Mouse (Mus musculus) forebrain, embryonic 15.5 days (tissue): ENCODE measurements around the gene Litaf. TPM values are rescaled to one million over a fixed set of nuclear protein-coding genes. Genes with fewer than 3 reads are reported as not detected.
"Not testable (repeated sequence)": the region's sequence is repeated elsewhere in the genome, so short reads cannot be mapped to it uniquely, and the experiment has no call there.

Source experiments
- ATAC-seq: fragments of 200-750 bp; cut with Nextera tagmentation; replicated peaks from 2 replicates; pipeline ENCODE4 v1.8.0; 2017; ENCODE audit warnings: mild to moderate bottlenecking, moderate TSS enrichment, moderate library complexity
- H3K27ac ChIP-seq: fragments of 300-500 bp; sonication (generic); replicated peaks from 2 replicates; pipeline ENCODE4 v1.5.1; 2015; ENCODE audit warnings: mild to moderate bottlenecking, inconsistent platforms
- H3K27me3 ChIP-seq: fragments of 300-500 bp; sonication (generic); 2 replicates; pipeline ENCODE4 v1.6.1; 2015; ENCODE audit warnings: inconsistent platforms
- H3K36me3 ChIP-seq: fragments of 300-500 bp; sonication (generic); 2 replicates; pipeline ENCODE4 v1.6.1; 2015; ENCODE audit warnings: mild to moderate bottlenecking, inconsistent platforms
- H3K4me1 ChIP-seq: fragments of 300-500 bp; sonication (generic); 2 replicates; pipeline ENCODE4 v1.6.1; 2015; ENCODE audit warnings: inconsistent platforms
- H3K4me2 ChIP-seq: fragments of 300-500 bp; sonication (generic); replicated peaks from 2 replicates; pipeline ENCODE4 v1.6.1; 2015; ENCODE audit warnings: mild to moderate bottlenecking, inconsistent platforms
- H3K4me3 ChIP-seq: fragments of 300-500 bp; sonication (generic); 2 replicates; pipeline ENCODE4 v1.5.1; 2015; ENCODE audit warnings: mild to moderate bottlenecking, inconsistent platforms
- H3K9ac ChIP-seq: fragments of 300-500 bp; sonication (generic); replicated peaks from 2 replicates; pipeline ENCODE4 v1.6.1; 2015; ENCODE audit warnings: mild to moderate bottlenecking, inconsistent platforms
- H3K9me3 ChIP-seq: fragments of 300-500 bp; sonication (generic); 2 replicates; pipeline ENCODE4 v1.6.1; 2016; ENCODE audit warnings: inconsistent platforms
- WGBS: fragments of 180-500 bp; shearing (Covaris S2); methylation state at CpG from one replicate; pipeline ENCODE4 v1.1.7; 2015; ENCODE audit warnings: mixed read lengths; 5-methylcytosine and 5-hydroxymethylcytosine counted together
- polyA plus RNA-seq: library from polyadenylated mRNA; unstranded; fragments of >200 nt; fragmentation: Nextera tagmentation; extraction: Ambion mirVana; gene quantifications from 2 replicates; pipeline ENCODE4 v1.2.1, GENCODE M21; 2015

Litaf gene
- polyA plus RNA-seq, 1 experiment from 2014 or later: 48.5 TPM

- no peak overlapping the region for H3K27ac ChIP-seq
- H3K4me3 ChIP-seq: no peak overlapping the region
- H3K4me2 ChIP-seq: no peak overlapping the region
- no peak overlapping the region for H3K9ac ChIP-seq
- no peaks in the 10 kb centered on the region for H3K9me3 ChIP-seq
- H3K27me3 ChIP-seq: no peaks in the 10 kb centered on the region
- WGBS: 80% methylated on average over 3 of the region's 3 CpGs
- peaks cover 6% of the 10 kb centered on the region; the same call in 1 of the 2 replicates for H3K4me1 ChIP-seq
- no peak for ATAC-seq
- no peaks in the 10 kb centered on the region for H3K36me3 ChIP-seq
These were observed 51.5 kb downstream of the Litaf start for GRCm38 (mm10) chr16:11014407-11014806.

GRCm38 (mm10) chr16:11013464-11014147 is 52.4 kb downstream of the Litaf start:
- not testable (repeated sequence) for H3K4me3 ChIP-seq, H3K27ac ChIP-seq, H3K36me3 ChIP-seq, H3K4me1 ChIP-seq, H3K9ac ChIP-seq, ATAC-seq, H3K4me2 ChIP-seq, H3K9me3 ChIP-seq, H3K27me3 ChIP-seq
- WGBS: 96% methylated on average over 13 of the region's 19 CpGs

- Histone ChIP-seq H3K4me3 (no peak overlapping the region), H3K27ac (no peak overlapping the region), H3K4me2 (no peak overlapping the region), H3K36me3 (no peaks in the 10 kb centered on the region), H3K9me3 (no peaks in the 10 kb centered on the region), H3K27me3 (no peaks in the 10 kb centered on the region), H3K9ac (no peak overlapping the region), H3K4me1 (peaks cover 15% of the 10 kb centered on the region)
- peak; percentile 46; the same call in 1 of the 2 replicates for ATAC-seq
- 56% methylated on average over 11 of the region's 11 CpGs for WGBS
These were observed 53.1 kb downstream of the Litaf start for GRCm38 (mm10) chr16:11012571-11013463.

- no peak overlapping the region for H3K4me3 ChIP-seq
- H3K4me1 ChIP-seq: peaks cover 15% of the 10 kb centered on the region
- no peaks in the 10 kb centered on the region for H3K36me3 ChIP-seq
- no peaks in the 10 kb centered on the region for H3K27me3 ChIP-seq
- no peak for ATAC-seq
- H3K9me3 ChIP-seq: no peaks in the 10 kb centered on the region
- 95% methylated on average over 4 of the region's 4 CpGs for WGBS
- no peak overlapping the region for H3K9ac ChIP-seq
- no peak overlapping the region for H3K4me2 ChIP-seq
- no peak overlapping the region for H3K27ac ChIP-seq
These were observed 54.0 kb downstream of the Litaf start for GRCm38 (mm10) chr16:11011939-11012338.

GRCm38 (mm10) chr16:11011206-11011605 is 54.8 kb downstream of the Litaf start:
- H3K27ac ChIP-seq: no peak overlapping the region
- peaks cover 15% of the 10 kb centered on the region for H3K4me1 ChIP-seq
- H3K27me3 ChIP-seq: no peaks in the 10 kb centered on the region
- no peak overlapping the region for H3K4me3 ChIP-seq
- H3K9ac ChIP-seq: no peak overlapping the region
- no peaks in the 10 kb centered on the region for H3K36me3 ChIP-seq
- no peak for ATAC-seq
- H3K9me3 ChIP-seq: no peaks in the 10 kb centered on the region
- 90% methylated on average over 2 of the region's 2 CpGs for WGBS
- H3K4me2 ChIP-seq: no peak overlapping the region

GRCm38 (mm10) chr16:11010270-11010669 is 55.7 kb downstream of the Litaf start:
- no peak overlapping the region for H3K4me2 ChIP-seq

GRCm38 (mm10) chr16:11008162-11008991 is 57.6 kb downstream of the Litaf start:
- no peaks in the 10 kb centered on the region for H3K36me3 ChIP-seq
- no peaks in the 10 kb centered on the region for H3K9me3 ChIP-seq
- H3K9ac ChIP-seq: no peak overlapping the region
- no peaks in the 10 kb centered on the region for H3K27me3 ChIP-seq
- WGBS: 47% methylated on average over 15 of the region's 15 CpGs
- peaks cover 15% of the 10 kb centered on the region for H3K4me1 ChIP-seq
- ATAC-seq: peak; percentile 77
- no peak overlapping the region for H3K4me2 ChIP-seq
- no peak overlapping the region for H3K4me3 ChIP-seq
- peak overlapping the region; percentile 64 for H3K27ac ChIP-seq

More at GRCm38 (mm10) chr16:11010270-11010669, 55.7 kb downstream of the Litaf start:
- WGBS: 93% methylated on average over 4 of the region's 4 CpGs
- H3K27ac ChIP-seq: no peak overlapping the region
- ATAC-seq: no peak
- peaks cover 15% of the 10 kb centered on the region for H3K4me1 ChIP-seq
- no peaks in the 10 kb centered on the region for H3K9me3 ChIP-seq
- no peak overlapping the region for H3K9ac ChIP-seq
- no peaks in the 10 kb centered on the region for H3K36me3 ChIP-seq
- no peak overlapping the region for H3K4me3 ChIP-seq
- H3K27me3 ChIP-seq: no peaks in the 10 kb centered on the region

GRCm38 (mm10) chr16:11006100-11006499 is 59.9 kb downstream of the Litaf start:
- peaks cover 10% of the 10 kb centered on the region for H3K4me1 ChIP-seq
- no peaks in the 10 kb centered on the region for H3K9me3 ChIP-seq
- no peaks in the 10 kb centered on the region for H3K36me3 ChIP-seq
- peak overlapping the region; percentile 1; the same call in 1 of the 2 replicates for H3K27ac ChIP-seq
- no peaks in the 10 kb centered on the region for H3K27me3 ChIP-seq
- ATAC-seq: no peak
- no peak overlapping the region for H3K4me3 ChIP-seq
- H3K4me2 ChIP-seq: no peak overlapping the region
- 81% methylated on average over 6 of the region's 6 CpGs for WGBS
- H3K9ac ChIP-seq: no peak overlapping the region

- Histone ChIP-seq H3K9me3 (no peaks in the 10 kb centered on the region), H3K4me2 (no peak overlapping the region), H3K36me3 (no peaks in the 10 kb centered on the region), H3K27ac (no peak overlapping the region), H3K9ac (no peak overlapping the region), H3K4me3 (no peak overlapping the region), H3K27me3 (no peaks in the 10 kb centered on the region), H3K4me1 (no peaks in the 10 kb centered on the region)
- WGBS: 91% methylated on average over 7 of the region's 7 CpGs
- ATAC-seq: no peak
These were observed 64.0 kb downstream of the Litaf start for GRCm38 (mm10) chr16:11001703-11002659.

- no peak overlapping the region for H3K27ac ChIP-seq
- no peak overlapping the region for H3K9ac ChIP-seq
- no peaks in the 10 kb centered on the region for H3K4me1 ChIP-seq
- WGBS: 66% methylated on average over 3 of the region's 3 CpGs
- H3K27me3 ChIP-seq: no peaks in the 10 kb centered on the region
- no peak overlapping the region for H3K4me2 ChIP-seq
- H3K9me3 ChIP-seq: no peaks in the 10 kb centered on the region
- H3K4me3 ChIP-seq: no peak overlapping the region
- ATAC-seq: no peak
- no peaks in the 10 kb centered on the region for H3K36me3 ChIP-seq
These were observed 66.1 kb downstream of the Litaf start for GRCm38 (mm10) chr16:10999809-11000208.

- no peak overlapping the region for H3K4me3 ChIP-seq
- H3K4me2 ChIP-seq: no peak overlapping the region
- H3K27me3 ChIP-seq: no peaks in the 10 kb centered on the region
- H3K27ac ChIP-seq: no peak overlapping the region
- H3K4me1 ChIP-seq: peaks cover 6% of the 10 kb centered on the region
- no peaks in the 10 kb centered on the region for H3K9me3 ChIP-seq
- ATAC-seq: no peak
- 77% methylated on average over 9 of the region's 9 CpGs for WGBS
- no peak overlapping the region for H3K9ac ChIP-seq
- H3K36me3 ChIP-seq: no peaks in the 10 kb centered on the region
These were observed 67.7 kb downstream of the Litaf start for GRCm38 (mm10) chr16:10998224-10998623.
